Mouse (Mus musculus) neural tube, embryonic 12.5 days (tissue): ENCODE data around the gene Col2a1. TPM values are rescaled to one million over a fixed set of nuclear protein-coding genes. Genes with fewer than 3 reads are reported as not detected.

Experiments used
- ATAC-seq: fragments of 200-750 bp; cut with Nextera tagmentation; 2 replicates; pipeline ENCODE4 v1.8.0; 2017; ENCODE audit warnings: low read depth, mild to moderate bottlenecking, moderate TSS enrichment, moderate library complexity; ENCODE audit not compliant: low FRiP score
- H3K27ac ChIP-seq: fragments of 300-500 bp; sonication (generic); 2 replicates; pipeline ENCODE4 v1.5.1; 2016
- H3K27me3 ChIP-seq: fragments of 300-500 bp; sonication (generic); replicated peaks from 2 replicates; pipeline ENCODE4 v1.6.1; 2016; ENCODE audit warnings: mild to moderate bottlenecking
- H3K36me3 ChIP-seq: fragments of 300-500 bp; sonication (generic); 2 replicates; pipeline ENCODE4 v1.6.1; 2016; ENCODE audit warnings: mild to moderate bottlenecking
- H3K4me1 ChIP-seq: fragments of 300-500 bp; sonication (generic); 2 replicates; pipeline ENCODE4 v1.6.1; 2016
- H3K4me2 ChIP-seq: fragments of 300-500 bp; sonication (generic); replicated peaks from 2 replicates; pipeline ENCODE4 v1.6.1; 2016; ENCODE audit warnings: mild to moderate bottlenecking
- H3K4me3 ChIP-seq: fragments of 300-500 bp; sonication (generic); 2 replicates; pipeline ENCODE4 v1.5.1; 2016
- H3K9ac ChIP-seq: fragments of 300-500 bp; sonication (generic); 2 replicates; pipeline ENCODE4 v1.6.1; 2016; ENCODE audit warnings: mild to moderate bottlenecking
- H3K9me3 ChIP-seq: fragments of 300-500 bp; sonication (generic); 2 replicates; pipeline ENCODE4 v1.6.1; 2016; ENCODE audit warnings: mild to moderate bottlenecking
- WGBS: fragments of 180-500 bp; shearing (Covaris S2); methylation state at CpG from one replicate; pipeline ENCODE4 v1.1.7; 2016; 5-methylcytosine and 5-hydroxymethylcytosine counted together
- polyA plus RNA-seq: library from polyadenylated mRNA; unstranded; fragments of >200 nt; fragmentation: Nextera tagmentation; extraction: Ambion mirVana; gene quantifications from 2 replicates; pipeline ENCODE4 v1.2.1, GENCODE M21; 2016

Gene Col2a1
- polyA plus RNA-seq, 1 experiment from 2014 or later, result 182 TPM

DNA sequence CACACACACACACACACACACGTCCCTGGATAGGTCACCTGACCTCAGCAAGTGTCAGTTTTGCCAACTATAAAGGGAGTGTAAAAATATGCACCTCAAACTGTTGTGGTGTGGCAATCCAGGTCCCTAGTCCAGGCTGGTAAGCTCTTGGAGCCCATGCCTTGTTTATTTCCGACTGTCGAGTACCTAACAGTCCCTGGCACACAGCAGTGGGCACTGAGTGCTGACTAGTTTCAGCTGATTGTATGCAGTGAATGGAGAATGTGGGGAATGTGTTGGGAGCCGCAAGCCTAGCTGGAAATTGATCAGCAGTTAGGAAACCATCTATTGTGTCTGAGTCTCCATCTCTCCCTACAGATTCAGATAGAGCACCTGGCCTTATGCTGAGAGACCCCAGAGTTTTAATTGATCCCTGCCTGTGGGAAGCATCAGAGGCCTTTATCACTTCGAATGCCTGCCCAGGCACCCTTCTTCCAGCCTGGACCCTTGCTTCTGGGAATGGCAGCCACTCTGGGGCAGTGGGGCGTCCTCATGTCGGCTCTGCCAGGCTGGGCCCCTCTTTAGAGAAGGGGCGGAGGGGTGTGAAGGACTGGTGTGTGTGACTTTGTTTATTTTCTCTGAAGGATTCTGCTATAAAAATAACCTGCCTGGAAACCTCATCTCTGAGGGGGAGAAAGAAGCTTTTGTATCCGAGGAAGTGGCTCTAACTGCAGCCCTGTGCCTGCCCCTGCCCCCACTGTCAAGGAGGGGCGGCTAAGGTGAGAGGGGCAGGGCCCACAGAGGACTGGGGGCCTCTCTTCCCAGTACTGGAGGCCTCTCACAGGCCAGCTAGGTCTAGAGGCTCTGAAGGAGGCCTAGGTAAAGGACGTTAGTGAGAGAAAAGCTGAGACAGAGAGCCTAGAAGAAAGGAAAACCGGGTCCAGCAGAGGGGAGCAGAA, 22.7 kb upstream of the Col2a1 start:
- H3K36me3 ChIP-seq, result no peaks in the 10 kb centered on the region
- peaks cover 35% of the 10 kb centered on the region for H3K4me1 ChIP-seq
- ATAC-seq, result no peak
- 36% methylated on average over 12 of the region's 12 CpGs for WGBS
- H3K4me3 ChIP-seq, result no peak overlapping the region
- H3K9ac ChIP-seq, result no peak overlapping the region
- no peaks in the 10 kb centered on the region for H3K27me3 ChIP-seq
- no peaks in the 10 kb centered on the region for H3K9me3 ChIP-seq
- no peak overlapping the region for H3K27ac ChIP-seq
- H3K4me2 ChIP-seq, result peak overlapping the region; percentile 20; the same call in 1 of the 2 replicates

DNA sequence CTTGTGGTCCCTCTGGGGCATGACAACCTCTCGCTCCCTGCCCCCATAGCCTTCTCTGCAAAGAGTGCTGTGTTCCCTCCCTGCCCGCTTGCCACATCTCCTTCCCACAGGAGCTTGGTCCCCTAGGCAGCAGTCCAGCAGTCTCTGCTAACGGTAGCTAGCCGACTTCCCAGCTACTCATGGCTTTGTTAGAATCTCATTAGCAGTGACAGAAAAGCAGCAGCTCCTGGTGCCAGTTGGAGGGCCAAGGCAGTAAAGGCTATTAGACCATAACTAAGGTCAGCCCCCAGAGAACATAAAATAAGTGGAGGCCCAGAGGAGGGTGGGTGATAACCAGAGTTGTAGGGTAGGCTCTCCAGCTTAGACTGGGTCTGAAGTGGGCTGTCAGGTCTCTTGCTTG, 21.1 kb upstream of the Col2a1 start:
- H3K4me3 ChIP-seq, result no peak overlapping the region
- ATAC-seq, result no peak
- H3K27ac ChIP-seq, result no peak overlapping the region
- H3K9ac ChIP-seq, result no peak overlapping the region
- no peak overlapping the region for H3K4me2 ChIP-seq
- no peaks in the 10 kb centered on the region for H3K27me3 ChIP-seq
- no peaks in the 10 kb centered on the region for H3K36me3 ChIP-seq
- 30% methylated on average over 4 of the region's 4 CpGs for WGBS
- peaks cover 39% of the 10 kb centered on the region for H3K4me1 ChIP-seq
- H3K9me3 ChIP-seq, result no peaks in the 10 kb centered on the region

DNA sequence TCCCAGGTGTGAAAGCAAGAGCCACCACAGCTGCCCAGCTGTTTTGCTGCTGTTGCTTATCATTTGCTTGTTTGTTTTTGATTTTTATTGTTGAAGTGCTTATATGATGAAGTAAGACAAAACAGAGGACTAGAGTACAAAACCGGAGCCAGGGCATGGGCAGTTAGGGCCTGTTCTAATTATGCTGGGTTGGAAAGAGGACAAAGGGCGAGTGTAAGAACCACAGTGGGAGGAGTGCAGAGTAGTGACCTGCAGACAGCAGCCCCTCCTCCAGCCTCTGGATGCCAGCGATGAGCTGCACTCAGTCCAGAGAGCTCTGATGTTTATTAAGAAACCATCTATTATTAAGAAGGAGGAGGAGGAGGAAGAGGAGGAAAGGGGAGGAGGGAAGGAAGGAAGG, 18.6 kb upstream of the Col2a1 start:
- ATAC-seq, result no peak

GRCm38 (mm10) chr15:98021886-98022285, 17.4 kb upstream of the Col2a1 start:
- WGBS, result 22% methylated on average over 2 of the region's 2 CpGs
- H3K9me3 ChIP-seq, result no peaks in the 10 kb centered on the region
- H3K27me3 ChIP-seq, result no peaks in the 10 kb centered on the region

More for the DNA sequence above, 18.6 kb upstream of the Col2a1 start:
- Histone ChIP-seq H3K9ac (no peak overlapping the region), H3K27me3 (no peaks in the 10 kb centered on the region), H3K4me1 (peaks cover 35% of the 10 kb centered on the region), H3K9me3 (no peaks in the 10 kb centered on the region), H3K4me3 (no peak overlapping the region), H3K36me3 (no peaks in the 10 kb centered on the region), H3K4me2 (no peak overlapping the region), H3K27ac (no peak overlapping the region)
- 30% methylated on average over 3 of the region's 3 CpGs for WGBS

GRCm38 (mm10) chr15:98019047-98019446, 14.6 kb upstream of the Col2a1 start:
- no peak for ATAC-seq
- H3K9me3 ChIP-seq, result no peaks in the 10 kb centered on the region
- WGBS, result 75% methylated on average over 3 of the region's 3 CpGs
- peaks cover 11% of the 10 kb centered on the region; the same call in 1 of the 2 replicates for H3K4me1 ChIP-seq
- H3K9ac ChIP-seq, result no peak overlapping the region
- H3K4me3 ChIP-seq, result no peak overlapping the region
- H3K4me2 ChIP-seq, result no peak overlapping the region
- H3K27ac ChIP-seq, result no peak overlapping the region
- no peaks in the 10 kb centered on the region for H3K36me3 ChIP-seq
- H3K27me3 ChIP-seq, result no peaks in the 10 kb centered on the region

More at GRCm38 (mm10) chr15:98021886-98022285, 17.4 kb upstream of the Col2a1 start:
- H3K36me3 ChIP-seq, result no peaks in the 10 kb centered on the region
- no peak overlapping the region for H3K4me3 ChIP-seq
- peaks cover 23% of the 10 kb centered on the region for H3K4me1 ChIP-seq
- H3K4me2 ChIP-seq, result no peak overlapping the region; the same call in 1 of the 2 replicates
- no peak overlapping the region for H3K9ac ChIP-seq
- ATAC-seq, result no peak
- no peak overlapping the region for H3K27ac ChIP-seq

GRCm38 (mm10) chr15:98017925-98018324, 13.4 kb upstream of the Col2a1 start:
- Histone ChIP-seq H3K9me3 (no peaks in the 10 kb centered on the region), H3K4me3 (no peak overlapping the region), H3K4me2 (no peak overlapping the region), H3K4me1 (peaks cover 7% of the 10 kb centered on the region; the same call in 1 of the 2 replicates), H3K27ac (no peak overlapping the region), H3K9ac (no peak overlapping the region), H3K27me3 (no peaks in the 10 kb centered on the region), H3K36me3 (no peaks in the 10 kb centered on the region)
- WGBS, result 82% methylated on average over 4 of the region's 4 CpGs
- no peak for ATAC-seq

- H3K27me3 ChIP-seq, result no peaks in the 10 kb centered on the region
- no peak overlapping the region for H3K4me2 ChIP-seq
- no peak for ATAC-seq
- no peak overlapping the region for H3K27ac ChIP-seq
- no peaks in the 10 kb centered on the region for H3K9me3 ChIP-seq
- H3K4me3 ChIP-seq, result no peak overlapping the region
- peaks cover 4% of the 10 kb centered on the region; the same call in 1 of the 2 replicates for H3K4me1 ChIP-seq
- no peaks in the 10 kb centered on the region for H3K36me3 ChIP-seq
- no peak overlapping the region for H3K9ac ChIP-seq
- WGBS, result 58% methylated on average over 6 of the region's 6 CpGs
Observed at GRCm38 (mm10) chr15:98012810-98013209, 8.3 kb upstream of the Col2a1 start.

DNA sequence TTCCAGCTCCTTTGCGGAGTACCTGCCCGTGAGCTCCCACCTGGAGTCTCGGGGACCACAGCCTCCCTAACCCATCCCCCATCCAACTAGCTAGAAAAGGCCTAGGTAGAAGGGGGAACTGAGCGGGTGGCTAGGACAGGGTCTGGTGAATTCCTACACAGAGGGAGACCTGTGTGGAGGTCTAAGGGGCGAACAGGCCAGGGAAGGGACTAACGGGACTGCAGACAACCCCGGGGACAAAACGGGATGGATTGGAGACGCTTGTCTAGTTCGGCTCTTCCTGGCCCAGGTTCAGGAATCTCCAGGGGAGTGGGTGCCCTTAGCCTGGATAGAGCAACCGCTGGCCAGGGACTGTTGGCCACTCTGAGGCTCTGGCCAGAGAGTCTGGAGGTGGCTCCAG, 686 bp upstream of the Col2a1 start:
- Histone ChIP-seq H3K9ac (0 out of 2 replicates have a peak overlapping the region, but pooled peaks have one; percentile 81), H3K4me3 (peak overlapping the region; percentile 56), H3K9me3 (no peaks in the 10 kb centered on the region), H3K4me1 (peaks cover 47% of the 10 kb centered on the region), H3K4me2 (peak overlapping the region; percentile 85), H3K27me3 (peaks cover 19% of the 10 kb centered on the region; the same call in 1 of the 2 replicates), H3K27ac (0 out of 2 replicates have a peak overlapping the region, but pooled peaks have one; percentile 2), H3K36me3 (no peaks in the 10 kb centered on the region)
- no peak for ATAC-seq
- 9% methylated on average over 11 of the region's 11 CpGs for whole genome bisulfite sequencing

- ATAC-seq, result peak; percentile 7
- Histone ChIP-seq H3K4me3 (peak overlapping the region; percentile 56), H3K27ac (0 out of 2 replicates have a peak overlapping the region, but pooled peaks have one; percentile 2), H3K4me1 (peaks cover 51% of the 10 kb centered on the region), H3K9ac (peak overlapping the region; percentile 81), H3K27me3 (peaks cover 19% of the 10 kb centered on the region; the same call in 1 of the 2 replicates), H3K4me2 (peak overlapping the region; percentile 85), H3K36me3 (no peaks in the 10 kb centered on the region), H3K9me3 (no peaks in the 10 kb centered on the region)
- WGBS, result 1% methylated on average over 19 of the region's 19 CpGs
Observed at GRCm38 (mm10) chr15:98004740-98005159, 255 bp upstream of the Col2a1 start.

GRCm38 (mm10) chr15:98002991-98003821, 1.3 kb downstream of the Col2a1 start:
- Histone ChIP-seq H3K36me3 (peaks cover 8% of the 10 kb centered on the region), H3K4me1 (peaks cover 61% of the 10 kb centered on the region), H3K27ac (peak overlapping the region; percentile 65), H3K9ac (peak overlapping the region; percentile 81), H3K4me2 (peak overlapping the region; percentile 85), H3K9me3 (no peaks in the 10 kb centered on the region), H3K27me3 (peaks cover 19% of the 10 kb centered on the region; the same call in 1 of the 2 replicates), H3K4me3 (peak overlapping the region; percentile 56)
- WGBS, result under 1% methylated on average over 42 of the region's 42 CpGs
- peak; percentile 17; the same call in 1 of the 2 replicates for ATAC-seq

DNA sequence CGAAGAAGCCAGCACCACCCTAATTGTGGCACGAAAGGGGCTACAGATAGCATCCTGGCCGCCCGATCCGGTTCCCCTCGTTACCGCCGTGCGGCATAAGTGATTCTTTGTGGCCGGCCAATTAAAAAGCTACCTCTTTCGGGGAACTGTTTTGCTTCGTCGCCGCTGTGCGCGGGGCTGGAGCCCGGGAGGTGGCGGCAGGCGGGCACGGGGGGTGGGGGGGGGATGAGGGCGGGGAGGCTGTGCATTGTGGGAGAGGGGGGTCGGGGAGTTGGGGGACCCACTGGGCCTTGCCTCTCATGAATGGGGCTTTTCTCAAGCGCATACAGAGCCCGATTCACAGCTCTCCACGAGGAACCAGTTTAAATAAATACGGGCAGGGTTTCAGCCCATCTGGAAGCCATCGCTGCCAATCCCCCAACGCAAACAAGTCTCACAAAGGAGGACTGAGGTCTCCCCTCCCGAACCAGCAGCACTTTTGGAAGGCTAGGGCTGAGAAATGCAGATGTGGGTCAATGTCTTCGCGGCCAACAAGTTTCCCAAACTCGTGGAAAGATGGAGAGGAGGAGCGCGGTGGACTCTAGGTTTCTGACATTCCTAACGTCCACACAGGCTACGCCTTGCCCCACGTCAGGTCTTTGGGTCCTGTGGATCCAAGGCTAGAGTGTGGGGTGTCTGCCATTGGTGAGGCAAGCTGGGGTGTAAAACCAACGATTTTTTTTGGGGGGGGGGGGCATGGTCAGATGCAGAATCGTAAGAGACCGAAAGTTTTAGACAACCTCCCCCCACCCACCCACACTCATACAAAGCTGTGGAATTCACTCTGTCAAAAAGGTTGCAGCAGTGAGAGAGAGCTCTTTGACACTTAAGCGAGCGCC, 2.1 kb downstream of the Col2a1 start:
- peak overlapping the region; percentile 81 for H3K9ac ChIP-seq
- H3K4me2 ChIP-seq, result peak overlapping the region; percentile 85
- H3K9me3 ChIP-seq, result no peaks in the 10 kb centered on the region
- H3K4me1 ChIP-seq, result peaks cover 69% of the 10 kb centered on the region
- H3K27ac ChIP-seq, result peak overlapping the region; percentile 65
- H3K36me3 ChIP-seq, result peaks cover 15% of the 10 kb centered on the region
- H3K27me3 ChIP-seq, result peaks cover 19% of the 10 kb centered on the region; the same call in 1 of the 2 replicates
- WGBS, result under 1% methylated on average over 42 of the region's 42 CpGs
- ATAC-seq, result peak; percentile 49
- H3K4me3 ChIP-seq, result peak overlapping the region; percentile 56
